Mouse (Mus musculus) frontal cortex, postnatal 25 days (tissue): ENCODE data around the gene Zfp599.
"Not testable (repeated sequence)": the region's sequence is repeated elsewhere in the genome, so short reads cannot be mapped to it uniquely, and the experiment has no call there.

Source experiments
- DNase-seq, 2 experiments: peaks; one replicate each; pipeline ENCODE4 v3.0.0; 2022; ENCODE audit warnings: low spot score in 2 of 2

Zfp599 gene

GRCm38 (mm10) chr9:22259184-22260091, at the start of gene Zfp599:
Zfp599 (minus strand) TSS chr9:22259895.
- DNase-seq, result peak; percentile 23 to 33

GRCm38 (mm10) chr9:22307920-22308262, 48.2 kb upstream of the Zfp599 start:
- not testable (repeated sequence) for DNase-seq

GRCm38 (mm10) chr9:22307156-22307919, 47.6 kb upstream of the Zfp599 start, which contains the start of gene Zfp810:
Zfp810 (minus strand) TSS chr9:22307648.
- DNase-seq, result peak; percentile 81 to 89

- no peak for DNase-seq
Measured at GRCm38 (mm10) chr9:22306726-22307125, 47.0 kb upstream of the Zfp599 start.

- no peak for DNase-seq
Measured at GRCm38 (mm10) chr9:22302199-22302598, 42.5 kb upstream of the Zfp599 start.

GRCm38 (mm10) chr9:22278733-22279132, 19.0 kb upstream of the Zfp599 start:
- DNase-seq, result no peak

GRCm38 (mm10) chr9:22268886-22269285, 9.2 kb upstream of the Zfp599 start:
- no peak for DNase-seq

- DNase-seq, result no peak
Measured at GRCm38 (mm10) chr9:22262611-22263010, 2.9 kb upstream of the Zfp599 start.

- no peak for DNase-seq
Measured at GRCm38 (mm10) chr9:22261594-22261993, 1.9 kb upstream of the Zfp599 start.

- DNase-seq, result no peak
Measured at GRCm38 (mm10) chr9:22260092-22260422, 362 bp upstream of the Zfp599 start.

GRCm38 (mm10) chr9:22258784-22259183, 911 bp downstream of the Zfp599 start:
- DNase-seq, result no peak

GRCm38 (mm10) chr9:22256579-22256978, 3.1 kb downstream of the Zfp599 start:
- no peak for DNase-seq

GRCm38 (mm10) chr9:22244242-22244641, 15.5 kb downstream of the Zfp599 start:
- DNase-seq, result no peak

GRCm38 (mm10) chr9:22240001-22240400, 19.7 kb downstream of the Zfp599 start:
- no peak for DNase-seq

- no peak for DNase-seq
Measured at GRCm38 (mm10) chr9:22230556-22230955, 29.1 kb downstream of the Zfp599 start.

- DNase-seq, result no peak
Measured at GRCm38 (mm10) chr9:22230061-22230460, 29.6 kb downstream of the Zfp599 start.

GRCm38 (mm10) chr9:22229386-22230026, 30.2 kb downstream of the Zfp599 start:
- no peak for DNase-seq

GRCm38 (mm10) chr9:22226846-22227245, 32.8 kb downstream of the Zfp599 start:
- no peak for DNase-seq

GRCm38 (mm10) chr9:22226389-22226673, 33.4 kb downstream of the Zfp599 start:
- DNase-seq, result not testable (repeated sequence)

- peak; percentile 100 for DNase-seq
Measured at GRCm38 (mm10) chr9:22225581-22226388, 33.9 kb downstream of the Zfp599 start, which contains the start of gene Zfp809. Zfp809 (plus strand) TSS chr9:22225714.
